Mouse (Mus musculus): ENCODE results near the gene Gpr176.

The Gpr176 gene

DNA sequence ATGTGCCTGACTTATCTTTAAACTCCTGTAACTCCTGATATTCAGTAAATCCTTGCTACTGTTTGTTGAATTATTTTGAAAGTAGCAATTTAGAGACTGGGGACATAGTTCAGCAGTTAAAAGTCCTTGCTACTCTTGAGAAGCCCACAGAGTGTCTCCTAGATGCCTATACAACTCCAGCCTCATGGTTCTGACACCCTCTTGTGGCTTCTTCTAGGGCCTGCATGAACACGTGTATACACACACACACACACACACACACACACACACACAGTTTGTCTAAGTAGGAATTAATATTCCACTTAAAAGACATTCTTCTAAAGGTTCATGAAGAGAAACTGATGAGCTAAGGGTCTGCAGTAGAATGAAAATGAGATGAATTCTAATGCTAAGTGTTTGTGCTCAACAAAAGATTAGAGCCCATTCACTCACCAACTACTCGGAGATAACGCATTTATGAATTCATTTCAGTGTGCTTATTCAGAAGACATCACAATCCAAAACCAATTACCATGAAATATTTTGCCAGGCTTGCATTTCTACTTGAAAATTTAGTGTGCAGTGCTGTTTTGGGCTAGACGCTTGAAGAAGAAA, 144.6 kb downstream of the Gpr176 start:
- no peak for DNase-seq
